Mouse (Mus musculus) layer of hippocampus, adult 18-20 months (tissue): Measurements from ENCODE around the gene A930009A15Rik. TPM values are rescaled to one million over a fixed set of nuclear protein-coding genes. Genes with fewer than 3 reads are reported as not detected.

Source experiments
- DNase-seq, 2 experiments: peaks; one replicate each; pipeline ENCODE4 v3.0.0; 2022; ENCODE audit warnings: low spot score in 2 of 2
- long read RNA-seq: library from polyadenylated mRNA; stranded (forward); transcript quantifications from one replicate; pipeline ENCODE4 v2.0.0, GENCODE M21; 2021
- total RNA-seq, 2 experiments: library from RNA; stranded (reverse); gene quantifications; 2 replicates each; pipeline ENCODE4 v1.2.3; 2021

A930009A15Rik gene
- total RNA-seq = under 1 TPM; 0.32 to 0.56 TPM
- long read RNA-seq = 0 reads

DNA sequence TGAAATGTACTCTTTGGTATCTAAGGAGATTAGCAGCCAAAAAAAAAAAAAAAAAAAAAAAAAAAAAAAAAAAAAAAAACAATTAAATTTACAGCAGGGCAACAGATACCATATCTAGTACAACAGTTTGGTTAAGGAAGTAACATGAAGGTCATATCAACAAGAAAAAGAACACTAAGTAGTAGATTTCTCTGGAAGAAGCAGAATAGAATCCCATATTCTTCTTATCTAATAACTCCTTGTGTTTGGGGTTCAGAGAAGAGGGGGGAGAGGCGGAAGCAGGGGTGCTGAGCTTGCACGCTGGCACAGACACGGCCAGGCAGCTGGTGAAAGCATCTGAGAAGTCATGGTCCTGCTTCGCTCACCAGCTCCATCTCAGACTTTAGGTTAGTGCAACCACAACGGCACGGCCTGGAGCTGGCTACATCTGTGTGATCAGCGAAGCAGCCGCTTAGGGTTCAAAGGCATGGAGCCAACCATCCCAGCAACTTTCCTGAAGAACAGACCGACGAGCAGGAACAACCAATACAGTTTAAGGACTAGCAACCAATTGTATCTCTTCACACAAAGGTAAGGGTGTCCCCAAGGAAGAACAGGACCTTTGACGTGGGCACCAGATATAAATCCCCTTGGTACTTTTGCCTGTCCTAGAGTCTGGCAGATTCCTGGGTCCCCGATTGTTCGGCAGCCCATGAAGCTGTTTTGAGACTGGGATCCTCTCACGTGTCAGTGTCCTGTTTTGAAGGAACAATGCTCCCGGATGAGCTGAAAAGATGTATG is at the start of gene A930009A15Rik:
Gene A930009A15Rik (plus strand): TSS at position 275 of the 780 bp plus-strand sequence.
- DNase-seq = no peak

DNA sequence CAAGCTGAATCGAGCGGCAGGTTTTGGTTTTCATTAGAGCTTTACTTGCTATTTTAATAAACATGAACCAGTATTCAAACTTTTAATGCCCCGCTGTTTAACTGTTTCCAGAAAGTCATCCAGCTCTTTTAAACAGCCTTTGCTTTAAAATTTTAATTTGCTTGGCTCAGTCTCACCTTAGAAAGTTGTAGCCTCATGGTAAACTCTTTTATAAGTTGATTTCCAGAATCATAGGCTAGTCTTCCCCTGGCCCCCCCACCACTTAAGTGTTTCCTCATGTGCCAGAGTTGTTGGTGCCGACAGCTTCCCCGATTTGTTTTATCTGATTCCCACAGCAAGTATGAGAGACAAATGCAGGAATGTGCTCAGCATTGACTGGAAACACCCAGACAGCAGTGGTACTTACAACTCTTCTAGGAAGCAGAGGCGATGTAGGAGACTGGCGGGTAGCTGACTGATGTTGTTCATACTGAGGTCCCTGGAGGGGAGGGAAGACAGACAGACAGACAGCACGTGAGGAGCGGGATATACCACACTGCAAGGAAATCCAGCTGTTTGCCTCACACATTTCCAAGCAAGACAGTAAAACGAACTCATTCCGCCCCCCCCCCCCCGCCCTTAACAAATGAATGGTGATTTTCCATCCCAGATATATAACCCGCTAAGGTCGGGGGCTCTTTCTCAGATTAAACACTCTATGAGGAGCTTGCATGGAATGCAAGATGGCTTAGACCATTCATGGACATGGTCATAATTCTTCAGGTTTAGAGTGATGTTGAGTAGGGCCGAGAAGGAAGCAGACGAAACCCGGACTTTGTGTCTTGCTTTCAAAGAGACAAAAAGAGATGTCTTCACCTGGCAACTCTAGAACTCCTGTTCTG is 49.3 kb upstream of the A930009A15Rik start:
- DNase-seq = no peak

DNA sequence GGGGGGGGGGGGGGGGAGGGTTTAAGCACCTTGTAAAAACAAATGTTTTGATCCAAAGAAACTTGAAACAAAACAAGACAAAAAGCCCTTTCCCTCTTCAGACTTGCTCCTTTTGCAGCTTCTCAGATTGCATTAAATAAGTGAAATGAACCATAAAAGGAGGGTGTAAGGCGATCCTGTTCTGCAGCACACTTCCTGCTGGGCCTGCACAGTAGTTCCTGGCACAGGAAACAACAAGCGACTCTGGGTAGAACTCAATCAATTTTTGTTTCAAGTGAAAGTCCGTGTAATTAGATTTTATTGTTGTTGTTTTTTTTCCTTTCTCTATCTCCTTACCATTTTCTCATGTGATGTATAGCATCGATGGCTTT is 48.7 kb upstream of the A930009A15Rik start:
- DNase-seq = no peak

DNA sequence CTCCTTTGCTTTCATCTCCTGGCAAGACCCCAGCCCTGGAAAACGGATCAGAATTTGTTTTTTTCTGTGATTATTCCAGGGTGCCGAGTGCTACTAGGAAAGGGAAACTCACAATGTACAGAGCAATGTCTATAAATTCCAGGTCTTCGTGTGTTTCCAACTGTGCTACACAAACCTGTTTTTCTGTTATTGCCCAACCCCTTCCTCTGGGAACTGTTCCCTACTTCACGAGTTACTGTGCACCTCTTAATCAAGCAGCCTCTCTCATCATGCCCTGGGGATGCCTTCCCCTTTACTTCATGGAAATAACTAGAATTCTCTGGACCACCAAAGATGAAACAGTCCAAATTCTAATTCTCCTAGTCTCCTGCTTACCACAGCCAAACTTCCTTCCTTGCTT is 40.9 kb upstream of the A930009A15Rik start:
- no peak for DNase-seq

DNA sequence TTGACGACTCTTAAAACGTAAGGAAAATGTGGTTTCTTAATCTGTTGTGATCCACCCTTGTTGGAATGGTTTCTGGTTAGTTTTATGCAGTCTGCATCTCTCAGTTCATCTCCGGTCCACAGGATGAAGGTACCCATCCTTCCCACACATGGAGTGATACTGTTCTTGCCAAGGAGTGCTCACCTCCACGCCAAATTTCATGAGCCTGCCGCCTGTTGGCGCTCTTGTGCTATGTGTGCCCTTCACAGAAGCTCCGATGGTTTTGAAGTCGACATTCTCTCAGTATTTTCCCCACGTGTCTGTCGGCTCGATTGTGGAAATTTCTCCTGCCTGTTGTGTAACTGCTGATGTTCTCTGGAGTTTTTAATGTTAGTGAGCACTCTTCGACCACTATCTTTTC is 40.0 kb upstream of the A930009A15Rik start:
- DNase-seq = no peak

DNA sequence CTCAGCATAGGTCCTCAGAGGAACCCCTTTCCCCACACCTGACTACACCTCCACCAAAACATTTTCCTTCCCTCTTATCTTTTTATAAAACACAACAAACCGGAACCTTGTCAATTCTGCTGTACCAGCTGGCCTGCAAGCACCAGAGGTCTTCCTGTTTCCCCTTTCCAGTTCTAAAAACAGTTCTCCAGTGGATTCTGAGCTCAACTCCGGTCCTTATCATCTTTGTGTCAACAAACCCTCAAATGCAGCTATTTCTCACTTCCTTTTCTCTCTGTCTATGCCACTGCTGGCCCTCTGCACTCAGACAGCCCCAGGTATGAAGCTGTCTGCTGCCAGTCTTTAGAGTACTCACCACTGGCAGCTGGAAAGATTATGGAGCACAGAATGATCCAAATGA is 39.0 kb upstream of the A930009A15Rik start:
- DNase-seq = no peak

DNA sequence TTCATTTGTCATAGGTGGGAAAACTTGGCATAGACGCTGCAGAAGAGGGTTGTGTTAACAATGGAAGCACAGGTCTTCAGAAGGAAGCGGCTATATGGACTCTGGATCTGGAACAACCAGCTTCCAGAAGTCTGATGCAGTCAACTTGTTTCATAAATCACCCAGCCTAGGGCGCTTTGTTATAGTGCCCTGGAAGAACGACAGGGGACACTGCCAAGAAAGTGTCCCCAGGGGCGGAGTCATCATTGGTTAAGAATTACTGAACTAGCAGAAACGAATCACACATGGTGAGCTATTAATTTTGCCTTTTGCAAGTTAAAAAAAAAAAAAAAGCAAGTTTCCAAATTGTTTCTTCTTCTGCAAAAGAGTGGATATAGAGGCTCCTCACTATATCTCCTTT is 26.9 kb upstream of the A930009A15Rik start:
- DNase-seq = no peak

DNA sequence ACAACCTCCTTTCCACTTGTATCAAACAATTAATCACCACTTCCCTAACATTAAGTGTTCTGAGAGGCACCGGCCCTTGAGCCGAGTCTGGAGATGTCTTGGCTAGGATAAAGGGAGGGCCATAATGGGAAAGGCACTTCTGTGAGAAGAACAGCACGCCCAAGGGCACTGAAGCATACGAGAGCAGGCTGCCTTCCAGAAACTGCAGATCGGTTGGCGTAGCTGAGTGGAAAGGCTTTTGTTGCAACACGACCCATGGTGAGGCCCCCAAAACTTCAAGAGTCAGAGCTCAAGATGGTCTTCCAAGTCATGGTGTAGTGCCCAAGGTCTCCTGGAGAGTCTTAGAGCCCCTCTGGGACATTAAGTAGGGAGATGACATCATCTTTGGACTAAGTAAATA is 19.5 kb upstream of the A930009A15Rik start:
- DNase-seq = no peak

DNA sequence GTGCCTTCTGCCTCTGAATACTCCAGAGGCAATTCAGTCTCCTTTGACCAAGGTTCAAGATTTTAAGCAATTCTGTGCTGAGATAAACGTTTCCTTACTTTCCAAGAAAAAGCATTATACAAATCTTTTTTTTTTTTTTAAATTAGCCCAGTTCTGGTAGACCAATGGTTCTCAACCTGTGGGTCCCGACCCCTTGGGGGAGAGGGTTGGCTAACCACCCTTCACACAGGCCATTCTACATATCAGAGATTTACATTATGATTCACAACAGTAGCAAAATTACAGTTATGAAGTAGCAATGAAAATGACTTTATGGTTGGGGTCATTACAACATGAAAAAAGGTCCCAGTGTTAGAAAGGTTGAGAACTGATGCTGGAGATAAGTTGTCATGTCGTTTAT is 18.7 kb upstream of the A930009A15Rik start:
- DNase-seq = no peak

DNA sequence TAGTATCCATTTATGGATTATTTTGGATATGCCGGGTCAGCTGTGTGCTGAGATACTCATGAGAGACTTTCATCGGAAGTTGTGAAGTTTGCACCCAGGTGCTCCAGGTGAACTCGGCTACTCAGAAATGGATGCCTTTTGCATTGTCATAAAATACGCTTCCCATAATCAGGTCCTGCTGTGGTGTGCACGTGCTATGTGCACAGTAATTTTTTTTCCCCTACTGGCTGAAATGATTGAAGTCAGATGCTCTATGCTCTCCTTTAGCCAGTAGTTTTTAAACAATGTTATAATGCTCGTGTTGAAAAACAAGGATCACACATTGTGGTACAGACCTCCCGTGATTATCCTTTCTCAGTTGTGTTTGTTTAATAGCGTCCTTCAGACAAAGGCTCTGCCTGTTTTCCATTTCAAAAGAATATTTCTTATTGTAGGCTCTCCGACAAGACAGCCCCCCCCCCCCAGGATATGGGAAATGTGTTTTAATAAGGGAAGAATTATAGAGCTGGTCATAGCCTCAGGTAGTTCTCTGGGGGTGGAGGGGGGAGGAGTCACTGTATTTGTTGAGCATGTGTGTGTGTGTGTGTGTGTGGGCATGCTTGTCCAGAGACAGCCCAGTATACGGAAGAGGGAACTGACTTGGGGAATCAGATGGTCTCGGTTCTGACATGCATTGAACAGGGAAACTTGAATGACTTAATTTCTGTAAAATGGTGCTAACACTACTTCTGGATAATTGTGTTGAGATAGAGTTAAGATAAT is 16.3 kb upstream of the A930009A15Rik start:
- DNase-seq = no peak

DNA sequence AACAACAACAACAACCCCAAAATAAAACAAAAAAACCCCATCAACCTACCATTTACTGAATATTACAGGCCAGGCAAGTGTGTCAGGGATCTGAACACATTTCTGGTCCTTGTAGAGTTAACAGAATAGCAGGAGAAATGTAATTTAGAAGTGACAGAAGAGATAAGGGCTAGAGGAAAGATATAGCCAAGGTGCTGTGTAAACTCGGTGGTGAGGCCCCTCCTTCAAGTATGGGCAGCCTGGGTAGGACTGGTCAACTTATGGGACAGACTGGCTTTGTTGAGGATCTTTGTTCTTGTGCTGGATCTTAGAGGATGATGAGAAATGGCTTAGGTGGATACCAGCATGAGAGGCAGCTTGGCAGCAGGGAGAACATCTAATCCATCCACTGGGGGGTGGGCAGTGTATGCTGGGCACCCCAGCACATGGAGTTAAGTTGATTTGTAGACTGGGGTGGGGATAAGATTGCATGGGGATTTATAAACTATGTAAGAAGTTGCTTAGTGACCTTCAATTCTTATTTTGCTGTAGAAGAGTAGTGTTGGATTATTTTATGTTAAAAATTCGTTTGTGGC is 14.5 kb upstream of the A930009A15Rik start:
- DNase-seq = no peak

DNA sequence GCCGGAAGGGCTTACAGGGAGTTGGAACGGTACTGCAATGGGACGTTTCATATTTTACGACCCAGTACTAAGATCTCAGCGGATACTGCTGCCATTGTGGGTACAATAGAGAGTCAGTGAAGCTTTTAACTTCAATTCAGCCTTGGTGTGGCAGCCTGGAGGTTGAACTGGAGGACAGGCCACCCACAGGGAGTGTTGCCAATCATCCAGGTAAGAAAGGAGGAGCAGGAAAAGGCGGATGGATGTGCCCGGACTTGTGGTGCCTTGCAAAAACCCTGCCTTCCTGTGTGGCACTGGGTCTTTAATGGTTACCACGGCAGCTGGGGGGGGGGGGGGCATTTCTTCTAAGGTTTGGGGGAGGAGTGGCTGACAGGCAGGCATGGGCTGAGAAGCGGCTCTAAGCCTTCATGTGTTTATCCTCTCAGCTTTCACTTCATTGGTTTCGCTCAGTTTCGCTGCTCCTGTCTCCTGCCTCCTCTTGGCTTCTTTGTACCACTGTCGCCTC is 13.0 kb upstream of the A930009A15Rik start:
- DNase-seq = no peak

DNA sequence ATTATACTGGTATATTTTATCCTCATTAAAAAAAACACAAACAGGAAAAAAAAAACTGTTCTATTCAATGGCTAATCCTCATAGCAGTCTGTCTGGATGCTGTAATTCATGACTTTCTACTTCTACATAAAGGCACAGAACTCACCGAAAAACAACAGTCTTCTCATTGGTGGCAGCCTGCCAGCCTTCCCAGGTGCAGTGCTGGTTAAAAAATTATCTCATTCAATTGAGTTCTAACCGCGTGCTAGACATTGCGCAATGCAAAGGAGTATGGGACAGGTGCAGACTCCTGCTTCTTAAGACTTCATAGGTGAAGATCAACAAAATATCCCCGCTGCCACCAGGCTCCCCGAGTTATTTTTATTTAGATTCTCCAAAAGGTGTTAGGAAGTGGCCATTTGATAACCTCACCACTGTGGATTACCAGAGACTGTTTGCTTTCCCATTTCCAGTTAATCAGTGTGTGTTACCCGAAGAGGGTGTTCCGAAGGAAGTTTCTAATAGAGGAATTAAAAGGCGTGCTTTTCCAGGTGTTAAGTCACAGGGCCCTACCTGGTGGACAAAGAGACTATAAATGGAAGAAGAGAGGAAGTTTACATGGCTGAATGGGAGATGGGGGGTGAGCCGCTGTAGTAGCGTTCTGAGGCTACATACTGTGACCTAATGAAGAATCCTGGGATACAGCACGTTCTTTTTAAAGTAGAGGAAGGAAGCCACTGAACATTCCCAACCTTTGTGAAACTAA is 8.5 kb upstream of the A930009A15Rik start:
- DNase-seq = no peak

DNA sequence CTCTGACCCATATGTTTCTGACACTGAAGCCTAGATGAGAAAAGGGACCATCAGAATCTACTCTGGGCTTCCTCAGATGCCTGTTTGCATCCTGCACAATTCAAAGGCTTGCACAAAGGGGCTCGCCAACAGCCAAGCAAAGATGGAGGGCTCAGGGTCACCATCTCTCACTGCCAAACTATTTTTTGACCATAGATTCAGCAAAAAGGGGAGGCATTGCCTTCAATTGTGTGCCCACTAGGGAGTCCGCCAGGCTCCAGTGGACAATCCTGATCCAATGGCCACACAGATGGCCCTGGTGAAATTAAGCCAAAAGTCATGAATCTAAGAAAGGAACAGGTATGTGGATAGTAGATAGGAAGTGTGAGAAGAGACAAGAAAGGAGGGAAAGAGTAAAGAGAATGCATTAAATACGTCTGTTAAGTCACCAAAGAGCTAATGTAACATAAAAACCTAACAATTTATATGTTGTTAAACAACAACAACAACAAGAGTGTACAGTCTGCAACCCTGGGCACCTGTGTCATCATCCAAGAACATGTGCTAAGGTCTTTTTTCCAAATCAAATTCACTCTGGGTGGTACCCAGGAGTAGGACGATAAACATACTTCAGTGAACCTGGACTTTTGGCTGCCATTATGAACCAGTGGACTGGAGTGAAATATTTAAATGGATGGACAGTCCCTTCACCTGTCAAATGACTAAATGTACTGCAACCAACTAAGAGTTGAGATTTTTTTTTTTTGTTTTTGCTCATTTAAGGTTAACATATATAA is 6.7 kb upstream of the A930009A15Rik start:
- DNase-seq = no peak

DNA sequence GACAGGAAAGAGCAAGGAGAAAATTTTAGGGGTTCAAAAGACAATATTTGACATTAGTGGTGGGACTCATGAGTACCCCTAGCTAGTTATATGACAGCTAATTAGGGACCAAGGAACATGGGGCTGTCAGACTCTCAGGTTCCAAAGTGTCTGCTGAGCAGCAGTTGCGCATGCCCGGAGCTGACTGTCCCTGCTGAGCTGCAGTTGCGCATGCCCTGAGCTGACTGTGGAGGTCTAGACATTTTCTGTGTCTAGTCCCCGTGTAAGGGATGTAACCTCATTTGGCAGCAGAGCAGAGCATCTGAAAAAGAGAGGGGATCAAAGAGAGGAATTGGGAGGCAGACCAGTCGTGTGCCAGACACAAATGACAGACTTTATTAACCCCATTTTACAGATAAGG is 5.8 kb upstream of the A930009A15Rik start:
- no peak for DNase-seq

DNA sequence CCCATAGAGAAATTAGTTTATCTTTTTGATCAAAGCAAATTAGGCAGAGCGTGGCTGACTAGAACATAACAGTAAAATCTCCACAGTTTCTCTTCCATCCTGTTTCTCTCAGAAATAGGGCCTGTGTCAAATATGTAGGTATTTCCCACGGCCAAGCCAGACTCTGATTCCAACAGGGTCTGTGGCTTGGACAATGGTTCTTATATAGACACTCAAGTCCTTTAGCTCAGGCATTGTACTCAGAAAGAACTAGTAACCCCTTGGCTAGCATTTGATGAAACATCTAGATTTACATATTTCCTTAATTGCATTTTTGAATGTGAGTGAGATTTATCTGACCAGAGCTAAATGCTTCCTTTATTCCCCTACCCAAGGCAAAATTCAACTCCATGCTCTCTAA is 791 bp downstream of the A930009A15Rik start:
- DNase-seq = no peak

DNA sequence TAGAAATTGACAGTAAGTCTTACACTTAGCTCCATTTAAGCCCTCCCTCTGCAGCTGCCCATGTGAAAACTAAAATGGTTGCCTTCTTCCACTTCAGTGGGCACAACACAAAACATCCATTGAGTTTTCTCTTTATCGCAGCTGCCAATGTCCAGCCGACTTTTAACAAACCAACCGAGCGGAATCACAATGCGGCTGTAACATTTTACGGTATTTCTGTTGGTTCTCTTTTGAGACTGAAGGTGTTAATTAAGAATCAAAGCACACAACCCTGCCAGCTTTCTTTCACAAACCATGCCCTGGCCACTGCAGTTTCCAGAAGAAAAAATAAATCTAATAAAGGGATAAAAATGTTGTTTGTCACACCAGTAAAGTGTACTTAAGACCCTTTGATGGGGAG is 1.5 kb downstream of the A930009A15Rik start:
- no peak for DNase-seq

DNA sequence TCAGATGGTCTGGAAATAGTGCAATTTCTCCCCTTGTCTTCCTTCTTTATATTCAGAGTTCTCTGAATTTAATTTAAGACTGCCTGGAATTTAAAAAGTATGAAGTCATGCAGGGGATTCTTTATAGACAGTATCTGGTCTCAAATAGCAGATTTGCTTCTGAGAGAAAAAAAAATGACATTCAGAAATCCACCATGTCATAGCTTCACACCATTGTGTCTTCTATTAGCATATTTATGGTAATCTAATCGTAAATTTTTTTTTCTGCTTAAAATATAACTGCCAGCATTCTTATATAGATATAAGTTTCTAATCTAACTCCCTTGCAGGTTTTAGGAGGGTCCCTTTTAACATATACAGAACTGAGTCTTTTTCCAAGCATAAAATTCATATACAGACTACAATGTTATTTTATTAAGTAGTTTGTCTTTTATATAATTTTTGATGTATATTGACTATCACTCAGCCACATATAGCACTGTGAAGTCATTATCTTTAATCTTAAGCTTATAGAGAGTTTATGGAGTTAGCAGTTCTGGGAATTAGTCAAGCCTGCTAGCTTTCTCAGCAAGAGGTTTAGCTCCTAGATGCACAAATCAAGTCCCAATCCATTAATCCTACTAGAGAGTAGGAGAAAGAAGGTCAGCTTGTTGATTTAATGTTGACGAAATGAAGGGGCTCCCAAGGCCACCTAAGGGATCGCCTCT is 2.1 kb downstream of the A930009A15Rik start:
- no peak for DNase-seq

DNA sequence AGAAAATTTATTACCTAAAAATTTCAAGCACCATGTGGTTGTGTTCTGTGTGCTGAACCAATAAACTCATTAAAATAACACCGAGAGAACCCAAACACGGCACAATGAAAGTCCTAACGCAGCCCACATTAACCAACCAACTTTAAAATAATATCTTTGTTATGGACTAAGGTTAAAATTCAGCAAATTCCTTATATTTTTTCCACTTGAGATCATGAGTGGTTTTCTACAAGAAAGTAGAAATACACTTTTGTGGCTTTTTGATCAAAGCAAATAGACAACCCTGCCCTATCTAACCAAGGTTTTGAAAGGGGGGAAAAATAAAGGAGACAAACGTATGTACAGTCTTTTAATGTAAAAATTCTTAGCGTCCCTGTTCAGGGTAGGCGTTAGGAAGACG is 9.3 kb downstream of the A930009A15Rik start:
- DNase-seq = no peak
